Mouse (Mus musculus) CD4-positive, CD25-positive, alpha-beta regulatory T cell, adult 2 months (primary cell): Measurements from ENCODE around the gene Jaml.
A peak's percentile ranks its signal among the peaks of the same experiment; 100 is the strongest.
"Not testable (repeated sequence)": the region's sequence is repeated elsewhere in the genome, so short reads cannot be mapped to it uniquely, and the experiment has no call there.

Experiments
- DNase-seq: peaks from one replicate; pipeline ENCODE4 v3.0.0-alpha.2; 2012; ENCODE audit warnings: low read depth, low spot score

Gene Jaml

DNA sequence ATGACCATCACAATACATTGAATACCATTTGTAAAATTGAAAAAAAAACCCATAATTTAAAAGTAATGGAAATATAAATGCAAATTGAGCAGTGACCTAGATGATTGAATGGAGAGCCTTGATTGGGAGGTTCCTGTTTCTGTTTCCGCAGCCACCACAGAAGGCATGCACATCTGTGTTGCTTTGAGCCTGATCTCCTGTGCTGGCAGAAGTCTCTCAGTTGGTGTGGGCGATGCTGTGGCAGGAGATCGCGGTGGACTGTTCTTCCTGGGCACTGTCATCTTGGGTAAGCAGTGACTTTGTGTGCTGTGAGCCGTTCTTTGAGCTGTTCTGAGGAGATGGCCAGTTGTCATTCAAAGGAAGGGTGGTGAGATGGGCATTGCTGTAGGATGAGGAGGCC, at the start of gene Jaml:
Gene Jaml, plus strand, starts transcription at position 173 of the 400 bp plus-strand sequence.
- DNase-seq, result peak; percentile 59

DNA sequence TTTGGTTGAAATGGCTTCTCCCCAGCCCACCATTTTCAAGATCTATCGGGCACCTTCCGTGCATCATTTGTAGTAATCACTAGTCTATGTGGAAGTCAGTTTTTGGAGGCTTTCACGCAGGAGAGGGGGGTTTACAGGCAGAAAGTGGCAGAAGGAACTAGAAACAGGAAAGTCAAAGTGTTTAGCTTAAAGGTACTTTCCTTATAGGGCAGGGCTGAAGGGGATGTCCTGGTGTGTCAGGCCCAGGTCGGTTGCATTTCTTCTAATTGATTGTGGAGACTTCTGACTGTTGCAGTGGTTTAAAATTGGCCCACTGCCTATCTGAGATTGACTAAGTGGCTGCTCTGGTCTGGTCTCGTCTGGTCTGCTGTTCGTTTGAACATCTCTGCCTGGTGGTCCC, 48.6 kb upstream of the Jaml start:
- DNase-seq, result no peak

DNA sequence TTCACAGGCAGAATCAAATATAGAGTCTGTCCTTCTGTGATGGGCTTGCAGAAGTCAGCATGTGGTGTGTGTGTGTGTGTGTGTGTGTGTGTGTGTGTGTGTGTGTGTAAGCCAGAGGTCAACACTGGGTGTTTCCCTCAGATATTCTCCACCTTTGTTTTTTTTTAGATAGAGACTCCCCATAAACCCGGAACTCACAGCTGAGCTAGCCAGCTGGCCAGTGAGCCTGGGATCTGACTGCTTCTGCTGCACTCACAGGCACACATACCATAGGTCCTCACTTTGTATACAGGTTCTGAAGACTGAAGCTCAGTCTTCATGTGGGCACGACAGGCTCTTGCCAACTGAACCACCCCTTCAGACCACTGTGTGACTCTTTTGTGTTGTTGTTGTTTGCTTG, 46.7 kb upstream of the Jaml start:
- DNase-seq, result no peak

DNA sequence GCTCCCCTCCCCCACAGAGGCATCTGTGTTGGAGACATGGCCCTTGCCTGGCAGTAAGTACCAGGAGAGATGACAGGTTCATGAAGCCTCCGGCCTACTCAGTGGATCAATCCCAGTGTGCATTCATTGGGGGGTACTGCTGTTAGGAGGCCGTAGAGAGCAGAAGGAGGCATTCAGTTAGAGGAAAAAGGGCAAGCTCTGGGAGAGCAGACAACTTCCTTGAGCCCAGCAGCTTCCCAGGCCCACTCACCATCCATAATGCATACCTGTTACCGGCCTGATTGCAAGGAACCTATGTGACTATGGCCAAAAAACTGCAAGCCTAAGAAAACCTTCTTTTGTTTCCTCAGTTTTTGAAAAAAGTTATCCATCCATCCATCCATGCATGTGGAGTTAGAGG, 44.5 kb upstream of the Jaml start:
- no peak for DNase-seq

DNA sequence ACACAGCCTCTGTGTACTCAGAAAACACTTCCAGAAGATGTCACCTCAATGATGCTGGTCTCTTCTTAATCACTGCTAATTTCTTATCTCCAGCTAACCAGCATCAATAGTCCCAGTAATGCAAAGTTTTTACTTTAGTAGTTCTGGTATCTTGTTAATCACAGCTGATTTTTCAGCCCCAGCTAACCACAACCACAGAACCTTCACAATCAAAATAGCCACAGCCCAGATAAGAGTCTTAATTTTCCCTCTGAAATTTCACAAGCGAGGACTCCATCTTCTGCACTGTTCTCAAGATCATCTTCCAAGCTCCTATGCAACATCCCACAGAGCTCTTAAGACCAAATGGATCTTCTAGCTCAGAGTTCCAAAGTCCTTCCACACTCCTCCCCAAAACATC, 41.2 kb upstream of the Jaml start:
- not testable (repeated sequence) for DNase-seq

DNA sequence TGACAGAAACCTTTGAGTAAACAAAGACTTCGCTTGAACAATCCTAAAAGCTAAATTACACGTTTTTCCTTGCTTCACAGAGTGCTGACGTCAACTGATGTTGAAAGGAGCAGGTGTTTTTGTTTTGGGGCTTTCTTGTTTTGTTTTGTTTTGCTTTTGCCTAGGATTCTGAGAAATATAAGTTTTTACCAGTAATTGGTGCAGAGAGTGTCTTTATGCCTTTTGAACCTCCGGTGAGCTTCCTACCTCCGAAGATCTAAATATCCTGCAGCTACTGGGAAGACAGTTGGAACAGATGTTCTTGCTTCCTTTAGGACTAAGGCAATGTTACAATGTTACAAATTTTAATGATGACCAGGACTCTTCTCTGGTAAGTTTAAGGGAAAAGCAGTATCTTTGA, 39.5 kb upstream of the Jaml start, which contains the start of gene Mpzl2:
Gene Mpzl2, plus strand, starts transcription at position 301 of the 400 bp plus-strand sequence.
- no peak for DNase-seq

DNA sequence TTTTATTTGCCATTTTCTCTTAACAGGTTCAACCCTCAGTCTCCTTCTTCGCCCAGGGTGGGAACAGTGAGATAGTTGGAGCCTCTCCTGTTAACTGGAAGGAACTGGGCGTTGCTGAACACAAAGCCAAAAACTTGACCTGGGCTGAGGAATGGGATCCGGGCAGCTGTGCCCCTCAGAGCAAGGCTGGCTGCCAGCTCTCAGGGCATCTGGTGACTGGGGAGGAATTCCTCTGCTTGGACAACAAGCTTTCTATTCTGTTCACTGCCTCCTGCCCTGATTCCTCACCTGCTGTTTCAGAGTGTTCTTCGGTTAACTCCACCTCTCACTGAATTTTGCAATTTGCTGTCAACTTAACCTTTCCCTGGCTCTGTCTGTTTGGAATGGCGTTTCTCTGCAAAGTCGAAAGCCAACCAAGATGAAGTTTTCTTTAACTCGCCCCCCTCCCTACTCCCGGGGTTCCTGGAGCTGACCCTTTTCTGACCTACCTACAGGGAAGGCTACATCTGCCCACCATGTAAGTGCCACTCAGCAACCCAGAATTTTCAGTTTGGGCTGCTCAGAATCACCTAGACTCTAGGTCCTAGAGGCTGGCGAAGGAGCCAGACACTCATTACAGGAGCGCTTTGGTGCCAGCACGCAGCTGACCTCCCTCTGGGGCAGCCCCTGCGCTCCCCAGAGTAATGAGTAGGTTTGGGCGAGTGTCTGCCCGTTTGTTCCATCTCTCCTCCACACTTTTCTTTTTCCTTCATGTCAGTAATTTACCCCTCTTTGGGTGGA, 38.7 kb upstream of the Jaml start:
- DNase-seq, result no peak

DNA sequence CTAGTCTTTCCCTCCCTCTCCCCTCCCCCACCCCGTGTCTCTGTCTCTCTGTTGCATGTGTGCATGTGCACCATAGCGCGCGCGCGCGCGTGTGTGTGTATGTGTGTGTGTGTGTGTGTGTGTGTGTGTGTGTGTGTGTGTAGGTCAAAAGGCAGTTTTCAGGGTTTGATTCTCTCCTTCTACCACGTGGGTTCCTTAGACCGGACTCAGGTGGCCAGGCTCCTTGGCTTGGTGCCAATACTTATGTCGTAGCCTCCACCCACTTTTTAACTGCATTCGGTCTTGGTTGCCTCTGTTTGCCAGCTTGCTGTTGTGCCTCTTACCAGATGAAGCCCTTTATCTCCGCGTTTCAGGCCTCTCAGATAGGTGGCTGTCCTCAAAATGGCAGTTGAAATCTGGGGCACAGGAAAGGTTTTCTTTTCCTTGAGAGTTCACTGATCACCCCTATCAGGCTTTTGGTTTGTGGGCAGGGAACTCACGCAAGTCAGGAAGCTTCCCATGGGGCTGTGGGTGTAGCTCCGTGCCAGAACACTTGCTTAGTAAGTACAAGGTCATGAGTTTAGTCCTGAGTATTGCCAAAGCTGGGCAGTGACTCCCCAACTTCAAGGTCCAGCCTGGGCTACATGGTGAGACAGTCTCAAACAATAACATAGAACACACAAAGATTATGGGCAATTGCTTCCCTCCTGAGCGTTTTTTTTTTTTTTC, 37.7 kb upstream of the Jaml start:
- DNase-seq, result peak; percentile 36

DNA sequence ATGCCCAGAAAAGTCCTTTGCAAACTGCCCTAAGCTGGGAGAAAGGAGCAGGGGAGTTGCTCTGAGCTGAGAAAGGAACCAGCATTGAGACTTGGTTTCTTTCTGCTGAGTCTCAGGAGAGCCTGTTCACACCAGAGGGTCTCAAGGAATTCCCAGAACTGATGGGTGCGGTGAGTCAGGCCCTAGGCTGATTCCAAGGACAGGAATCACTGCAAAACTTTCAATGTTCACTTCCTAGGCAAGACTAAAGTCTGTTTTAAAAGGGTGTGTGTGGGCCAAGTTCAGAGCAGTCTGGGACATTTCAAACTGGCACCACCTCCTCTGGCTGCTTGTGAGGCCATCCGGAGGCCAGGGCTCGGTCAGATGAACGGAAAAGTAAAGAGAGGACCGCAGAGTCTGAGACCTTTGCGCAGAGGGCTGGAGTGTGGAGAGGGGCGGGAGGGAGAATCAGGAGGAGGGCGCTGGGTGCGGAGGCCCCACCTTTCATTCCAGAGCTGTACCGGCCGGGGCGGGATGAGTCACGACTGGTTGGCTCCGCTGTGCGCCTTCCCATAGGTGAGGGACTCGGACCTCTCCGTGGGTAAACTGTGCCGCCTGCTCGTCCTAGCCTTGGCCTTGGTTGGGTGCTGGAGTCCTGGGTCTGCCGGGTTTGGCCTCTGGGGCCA, 36.8 kb upstream of the Jaml start:
- peak; percentile 37 for DNase-seq

DNA sequence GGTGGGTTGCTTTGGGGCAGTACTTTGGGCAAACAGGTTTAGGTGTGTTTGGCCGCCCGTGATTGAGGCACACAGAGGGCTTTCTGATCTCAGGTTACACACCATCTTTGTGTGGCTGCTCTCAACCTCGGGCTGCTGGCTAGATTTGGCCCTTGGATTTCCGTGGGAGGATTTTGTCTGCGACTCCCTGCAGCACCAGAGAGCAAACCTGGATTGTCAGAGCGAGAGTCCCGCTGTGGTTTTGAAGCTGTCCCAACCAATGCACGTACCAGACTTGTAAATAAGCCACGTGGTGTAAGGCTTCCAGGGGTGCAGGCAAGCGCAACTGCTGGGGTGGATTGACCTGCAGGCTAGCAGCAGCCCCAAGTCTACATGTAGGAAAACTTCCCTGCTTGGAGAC, 36.0 kb upstream of the Jaml start:
- DNase-seq, result peak; percentile 32

DNA sequence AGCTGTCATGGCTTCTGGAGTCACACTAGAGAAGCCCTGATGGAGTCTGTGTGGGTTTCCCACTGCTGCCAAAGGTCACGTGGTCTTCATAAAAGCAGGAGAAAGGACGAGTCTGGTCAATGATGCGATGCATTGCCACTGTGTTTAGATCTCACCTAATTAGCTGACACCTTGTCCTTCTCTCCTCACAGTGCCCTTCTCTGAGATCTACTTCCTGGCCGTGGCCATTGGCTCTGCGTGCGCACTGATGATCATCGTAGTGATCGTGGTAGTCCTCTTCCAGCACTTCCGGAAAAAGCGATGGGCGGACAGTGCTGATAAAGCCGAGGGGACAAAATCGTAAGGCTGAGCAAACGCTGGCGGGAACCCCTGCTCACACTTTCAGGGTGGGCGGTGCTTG, 32.0 kb upstream of the Jaml start:
- no peak for DNase-seq

DNA sequence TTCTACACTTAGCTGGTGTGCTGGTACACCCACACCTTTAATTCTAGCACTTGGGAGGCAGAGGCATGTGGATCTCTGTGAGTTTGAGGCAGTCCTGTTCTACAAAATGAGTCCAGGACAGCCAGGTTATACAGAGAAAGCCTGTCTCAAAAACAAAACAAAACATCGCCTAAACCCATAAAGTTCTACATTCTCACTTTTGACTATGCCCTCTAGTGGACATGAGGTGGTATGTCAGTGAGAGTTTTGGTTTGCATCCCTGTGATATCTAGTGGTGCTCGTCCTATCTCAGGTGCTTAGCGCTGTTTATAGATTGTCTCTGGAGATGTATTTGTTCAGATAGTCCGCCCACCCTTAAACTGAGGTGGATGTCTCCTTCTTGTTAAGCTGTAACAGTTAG, 30.5 kb upstream of the Jaml start:
- peak; percentile 71 for DNase-seq

DNA sequence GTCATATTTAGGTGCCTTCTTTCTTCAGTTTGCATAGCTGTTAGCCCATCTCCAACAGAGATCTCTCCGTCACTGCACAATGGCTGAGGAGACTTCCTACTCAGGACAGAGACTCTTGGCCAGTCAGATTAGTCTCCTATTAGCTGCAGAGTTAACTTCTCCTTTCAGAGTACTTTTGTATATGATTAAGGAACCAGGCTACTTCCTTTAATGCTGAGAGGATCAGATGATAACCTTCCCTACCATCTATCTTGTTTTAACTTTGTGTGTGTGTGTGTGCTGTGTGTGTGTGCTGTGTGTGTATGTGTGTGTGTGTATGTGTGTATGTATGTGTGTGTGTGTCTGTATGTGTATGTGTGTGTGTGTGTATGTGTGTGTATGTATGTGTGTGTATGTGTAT, 29.3 kb upstream of the Jaml start:
- no peak for DNase-seq

DNA sequence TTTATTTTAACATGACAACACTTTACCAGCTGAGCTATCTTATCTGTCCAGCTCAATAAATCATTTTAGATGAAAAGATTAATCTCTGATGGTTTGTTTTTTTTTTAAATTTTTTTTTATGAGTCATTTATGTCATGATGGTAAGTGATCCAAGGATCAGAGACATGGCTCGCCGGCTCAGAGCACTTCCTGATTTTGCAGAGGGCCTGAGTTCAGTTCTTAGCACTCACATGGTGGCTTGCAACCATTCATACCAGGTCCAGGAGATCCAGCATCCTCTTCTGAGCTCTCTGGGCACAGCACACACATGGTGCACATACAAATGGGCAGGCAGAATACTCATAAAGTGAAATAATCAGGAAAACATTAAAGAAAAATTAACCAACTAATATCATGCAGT, 28.7 kb upstream of the Jaml start:
- DNase-seq, result no peak

DNA sequence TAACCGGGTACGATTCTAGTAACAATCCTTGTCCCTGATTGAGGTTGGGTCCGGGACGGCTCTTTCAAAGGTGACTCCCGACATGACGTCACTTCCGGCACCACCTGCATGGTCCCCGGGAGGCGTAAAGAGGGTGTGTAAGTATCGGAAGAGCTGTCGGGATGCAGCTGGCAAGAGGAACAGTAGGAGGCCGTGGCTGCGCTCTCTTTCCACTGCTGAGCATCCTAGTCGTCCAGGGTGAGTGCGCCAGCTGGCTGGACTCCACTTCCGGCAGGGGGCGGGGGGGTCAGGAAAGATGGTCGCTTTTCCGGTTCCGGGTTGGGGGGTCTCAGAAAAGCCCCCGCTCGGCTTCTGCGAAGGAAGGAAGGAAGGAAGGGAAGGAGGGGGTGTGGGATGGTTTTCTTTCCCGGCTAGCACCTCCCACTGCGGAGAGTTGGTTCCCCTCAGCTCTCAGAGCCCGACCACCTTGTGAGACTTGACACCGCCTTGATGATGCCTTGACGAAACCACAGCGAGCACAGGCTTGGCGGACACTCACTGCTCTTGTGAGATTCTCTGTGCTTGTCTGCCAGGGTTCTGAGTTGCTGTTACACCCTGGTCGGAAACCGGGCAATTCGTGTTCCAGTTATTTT, 23.8 kb upstream of the Jaml start, which contains the start of gene Mpzl3:
Gene Mpzl3, plus strand, starts transcription at position 105 of the 632 bp plus-strand sequence.
- peak; percentile 94 for DNase-seq

DNA sequence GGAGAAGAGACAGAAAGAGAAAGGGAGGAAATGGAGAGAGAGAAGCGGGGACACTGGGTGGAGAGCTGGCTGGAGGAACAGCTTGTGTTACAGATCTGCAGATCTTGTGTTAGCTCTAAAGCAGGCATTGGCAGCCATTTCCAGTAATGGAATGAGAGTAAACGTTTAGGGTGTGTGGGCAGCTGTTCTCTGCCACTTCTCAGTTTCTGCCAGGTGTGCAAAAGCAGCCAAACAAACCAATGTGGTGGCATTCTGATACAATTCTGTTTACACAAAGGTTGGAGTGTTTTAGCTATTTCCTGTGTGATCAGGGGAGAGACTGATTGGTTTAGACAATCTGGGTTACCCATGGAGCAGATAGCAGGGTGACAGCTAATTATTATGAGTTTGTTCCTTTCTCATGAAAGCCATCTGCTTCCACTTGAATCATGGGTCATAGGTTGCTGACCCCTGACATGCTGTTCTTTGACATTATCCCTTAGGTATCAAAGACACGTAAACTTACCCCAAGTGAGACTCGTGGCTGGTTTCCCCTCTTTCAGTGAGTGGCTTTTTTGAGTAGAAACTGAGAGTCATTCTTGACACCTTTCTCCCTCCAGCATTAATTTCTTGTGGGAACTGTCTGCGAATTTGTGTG, 20.6 kb upstream of the Jaml start:
- DNase-seq, result no peak

DNA sequence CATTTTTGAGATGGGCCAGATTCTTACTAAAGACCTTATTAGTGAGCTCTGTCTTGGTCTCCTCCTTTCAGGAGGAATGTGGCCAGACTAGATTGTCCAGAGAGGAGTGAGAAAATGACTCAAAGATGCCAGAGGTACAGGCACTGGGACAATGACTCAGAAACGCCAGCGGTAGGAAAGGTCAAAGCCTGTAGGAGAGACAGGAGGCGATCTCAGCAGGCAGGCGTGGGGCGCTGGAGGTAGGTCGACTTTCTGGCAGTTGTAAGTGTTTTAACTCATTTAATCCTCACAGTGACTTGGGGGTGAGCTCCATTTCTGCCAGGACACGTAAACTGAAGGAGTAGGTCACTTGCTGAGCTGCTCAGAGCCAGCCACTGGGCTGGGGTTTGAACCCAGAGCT, 18.8 kb upstream of the Jaml start:
- no peak for DNase-seq

DNA sequence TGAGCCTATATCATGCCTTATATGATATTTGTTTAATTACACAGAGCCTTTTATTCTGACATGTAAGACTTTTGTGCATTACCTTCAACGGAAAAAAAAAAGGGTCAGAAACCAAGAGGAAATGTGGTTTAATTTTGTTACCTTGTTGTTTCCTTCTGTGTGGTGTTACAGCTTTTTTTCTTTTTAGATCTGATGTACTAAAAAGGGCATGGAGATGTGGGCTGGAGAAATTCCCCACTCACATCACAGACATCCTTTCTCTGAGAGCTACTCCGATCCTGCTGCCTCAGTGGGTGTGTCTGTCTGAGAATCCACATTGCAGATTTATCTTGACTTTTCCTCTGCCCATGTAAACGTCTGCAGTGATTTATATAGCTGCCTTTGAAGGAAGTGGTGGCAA, 16.3 kb upstream of the Jaml start:
- peak; percentile 46 for DNase-seq

DNA sequence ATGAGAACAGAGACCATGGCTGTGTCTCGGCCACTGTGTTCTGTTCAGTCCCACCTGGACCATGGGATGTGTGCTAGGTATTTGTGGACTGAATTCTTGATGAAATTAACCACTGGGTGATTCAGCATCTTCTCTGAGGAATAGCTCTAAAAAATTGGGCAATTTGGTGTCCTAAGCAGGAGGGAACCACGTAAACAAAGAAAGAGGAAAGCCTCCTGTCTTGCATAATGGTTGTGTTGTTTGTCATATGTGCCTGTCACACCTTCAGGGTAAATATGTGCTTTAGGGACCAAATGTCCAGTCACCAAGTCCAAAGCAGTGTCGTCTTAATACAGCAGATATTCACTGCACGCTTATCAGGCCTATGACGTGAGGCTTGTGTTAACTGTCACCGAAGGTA, 14.6 kb upstream of the Jaml start:
- DNase-seq, result no peak

DNA sequence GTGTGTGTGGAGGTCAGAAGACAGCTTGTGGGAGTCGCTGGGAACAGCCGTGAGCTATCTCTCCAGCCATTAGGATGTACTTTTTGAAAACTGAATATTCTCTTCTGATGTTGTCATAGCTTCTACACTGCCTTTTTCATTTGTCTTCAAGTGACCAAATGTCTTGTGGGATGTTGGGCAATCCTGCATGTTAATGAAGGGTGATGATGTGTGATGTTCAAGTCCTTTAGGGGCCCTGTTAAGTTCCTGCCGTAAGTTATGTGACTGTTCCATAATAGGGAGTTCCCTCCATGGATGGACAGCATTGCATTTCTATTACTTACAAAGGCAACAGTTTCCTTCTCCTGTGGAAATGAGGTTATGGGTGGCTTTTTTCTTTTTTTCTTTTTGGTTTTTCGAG, 12.2 kb upstream of the Jaml start:
- no peak for DNase-seq

DNA sequence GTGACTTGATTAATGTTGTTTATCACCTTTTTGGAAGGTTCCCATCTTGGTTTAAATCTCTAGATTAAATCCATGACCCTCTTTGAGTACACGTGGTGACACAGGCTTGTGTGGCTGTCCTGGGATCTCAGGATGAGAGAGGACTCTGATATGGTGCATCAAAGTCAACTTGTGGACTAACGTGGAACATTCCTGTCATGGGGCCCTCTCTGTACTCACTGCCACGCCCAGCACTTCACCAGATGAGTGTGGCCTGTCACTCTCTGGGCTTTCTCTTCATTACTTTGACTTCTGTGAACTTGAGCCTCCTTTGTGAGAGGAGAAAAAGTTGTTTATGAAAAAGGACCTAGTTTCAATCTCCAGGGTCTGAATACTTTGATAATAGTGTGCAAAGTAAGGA, 7.2 kb upstream of the Jaml start:
- DNase-seq, result no peak

DNA sequence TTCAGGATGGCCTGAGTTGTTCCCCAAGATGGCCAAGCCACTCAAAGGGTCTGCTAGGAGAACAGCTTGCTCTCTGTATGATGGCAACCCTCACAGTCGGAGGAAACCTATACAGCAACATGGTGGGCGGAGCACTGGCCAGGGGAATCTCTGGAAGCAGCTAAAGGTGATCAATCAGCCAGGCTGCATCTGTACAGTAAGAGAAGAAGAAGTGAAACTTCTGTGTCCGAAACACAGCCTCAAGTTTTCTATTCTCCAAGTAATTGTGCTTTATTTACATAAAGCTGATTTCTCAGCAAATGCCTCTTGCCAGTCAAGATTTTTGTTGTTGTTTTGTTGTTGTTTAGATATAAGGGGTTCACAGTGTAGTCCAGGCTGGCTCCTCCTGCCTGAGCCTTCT, 1.1 kb upstream of the Jaml start:
- no peak for DNase-seq
